Comparison of ENCODE assay signal across 11 mouse cellular contexts in genomic region chr12:86949501-86949900, GRCm38 (mm10). TPM values are rescaled to one million over a fixed set of nuclear protein-coding genes. Genes with fewer than 3 reads are reported as not detected.
DNase-seq lines count a peak whose midpoint lies in the region; ATAC-seq lines count a peak whose summit lies in the region.
"Had no signal": no experiment of that assay in that cellular context is flagged by ENCODE, and none has a peak within 500 bp of the region (broad histone marks: within the 10 kb centered on the region; RNA-seq: fewer than 3 reads in every experiment).

No protein-coding gene starts in this region.

- H3K4me1 ChIP-seq in midbrain, embryonic 11.5 days (ENCODE audit: control insufficient read depth, insufficient read depth, low read length), result peaks cover 20% of the 10 kb centered on the region
- peaks cover 36% of the 10 kb centered on the region for H3K4me1 ChIP-seq in midbrain, embryonic 16.5 days (ENCODE audit: control insufficient read depth, insufficient read depth, low read length)

- H3K4me2 ChIP-seq in midbrain, embryonic 11.5 days, result no peak overlapping the region
- H3K4me2 ChIP-seq in midbrain, embryonic 16.5 days (ENCODE audit: low read length), result no peak overlapping the region

- no peak overlapping the region for H3K4me3 ChIP-seq in midbrain, embryonic 11.5 days (ENCODE audit: low read depth, low read length)
- no peak overlapping the region for H3K4me3 ChIP-seq in midbrain, embryonic 16.5 days (ENCODE audit: low read depth, low read length)

- no peak overlapping the region for H3K9ac ChIP-seq in midbrain, embryonic 11.5 days (ENCODE audit: low read length)
- H3K9ac ChIP-seq in midbrain, embryonic 16.5 days (ENCODE audit: low read depth, low read length), result no peak overlapping the region

- H3K36me3 ChIP-seq in midbrain, embryonic 11.5 days (ENCODE audit: control insufficient read depth, insufficient read depth, low read length), result peaks cover 6% of the 10 kb centered on the region; the same call in 1 of the 2 replicates
- H3K36me3 ChIP-seq in midbrain, embryonic 16.5 days (ENCODE audit: control insufficient read depth, insufficient read depth, low read length), result peaks cover 11% of the 10 kb centered on the region; the same call in 1 of the 2 replicates

- H3K9me3 ChIP-seq in midbrain, embryonic 11.5 days (ENCODE audit: control insufficient read depth, low read length), result no peaks in the 10 kb centered on the region
- no peaks in the 10 kb centered on the region for H3K9me3 ChIP-seq in midbrain, embryonic 16.5 days (replicated peaks; ENCODE audit: control insufficient read depth, low read length, poor library complexity, severe bottlenecking)

- peak; percentile 50 for DNase-seq in cerebellum, adult 9-11 months
- DNase-seq in cerebellum, adult 11 months, result no peak
- peak; percentile 69 for DNase-seq in midbrain, embryonic 11.5 days (ENCODE audit: low spot score, missing footprints)
- DNase-seq in thymus, postnatal 10 days (ENCODE audit: low spot score in 2 of 2), result peak; percentile 12 to 34
- no peak for DNase-seq in frontal cortex, postnatal 14 days (ENCODE audit: low spot score in 2 of 2)
- DNase-seq in urinary bladder, postnatal 4 days (ENCODE audit: low spot score in 2 of 2), result no peak
- DNase-seq: kidney, postnatal 25 days; right cerebral cortex, postnatal 25 days had no signal

- H3K27ac ChIP-seq in midbrain, embryonic 11.5 days (ENCODE audit: low read depth, low read length), result no peak overlapping the region
- no peak overlapping the region for H3K27ac ChIP-seq in midbrain, embryonic 16.5 days (ENCODE audit: low read length)

- WGBS in midbrain, embryonic 11.5 days, result 90% methylated on average over 9 of the region's 9 CpGs
- WGBS in midbrain, embryonic 16.5 days, result 83% methylated on average over 9 of the region's 9 CpGs

- H3K27me3 ChIP-seq in midbrain, embryonic 11.5 days (ENCODE audit: control insufficient read depth, insufficient read depth, low read length), result no peaks in the 10 kb centered on the region
- H3K27me3 ChIP-seq in midbrain, embryonic 16.5 days (ENCODE audit: control insufficient read depth, insufficient read depth, low read depth, low read length), result no peaks in the 10 kb centered on the region

- no peak for ATAC-seq in midbrain, embryonic 11.5 days (ENCODE audit: low FRiP score)
- no peak for ATAC-seq in midbrain, embryonic 16.5 days
- ATAC-seq in inflammation-experienced regulatory T-cells, adult 6 months, result peak; percentile 46

RNA-seq across cellular contexts. Expression of gene Cipc, which starts 2.7 kb away (rescaled TPM):
- polyA plus RNA-seq in midbrain, embryonic 11.5 days (2014; fragmentation: Nextera tagmentation; extraction: Ambion mirVana), result 37.9 and 38.4 TPM in 2 replicates
- 56.6 and 57.8 TPM in 2 replicates for polyA plus RNA-seq in midbrain, embryonic 16.5 days (2015; fragmentation: Nextera tagmentation; extraction: Ambion mirVana)
- 10 to 100 TPM; 20.2 to 29.2 (median 28.3) TPM for polyA plus RNA-seq in inflammation-experienced regulatory T-cells, adult 6 months (2017; shearing (Covaris generic))

RNA-seq across cellular contexts. Expression of gene Zdhhc22, which starts 40.7 kb away (rescaled TPM):
- 0.41 and 0.51 TPM in 2 replicates for polyA plus RNA-seq in midbrain, embryonic 11.5 days (2014; fragmentation: Nextera tagmentation; extraction: Ambion mirVana)
- polyA plus RNA-seq in midbrain, embryonic 16.5 days (2015; fragmentation: Nextera tagmentation; extraction: Ambion mirVana), result 24.4 and 28.1 TPM in 2 replicates
- under 1 TPM in 2 of 3 experiments, not detected in 1; 0.16 to 0.79 TPM for polyA plus RNA-seq in inflammation-experienced regulatory T-cells, adult 6 months (2017; shearing (Covaris generic))
- polyA plus RNA-seq: C2C12 had no signal

Comparison
In these comparisons a context has a peak if more than half of its experiments do, and no peak if none do; other contexts are left out.
1. DNase-seq: peak in cerebellum, adult 9-11 months (single experiment), midbrain, embryonic 11.5 days (single experiment) and thymus, postnatal 10 days (2 of 2); none in cerebellum, adult 11 months (single experiment), frontal cortex, postnatal 14 days (0 of 2) and urinary bladder, postnatal 4 days (0 of 2).
2. RNA of gene Zdhhc22, which starts 40.7 kb away (polyA plus RNA-seq): 24.4 to 28.1 TPM in midbrain, embryonic 16.5 days; 0.41 to 0.51 TPM in midbrain, embryonic 11.5 days and 0.16 to 0.79 TPM in inflammation-experienced regulatory T-cells, adult 6 months; every median in the first group is over 10 times any median in the second.